Mouse (Mus musculus): Measurements from ENCODE around the gene Phf14. TPM values are rescaled to one million over a fixed set of nuclear protein-coding genes. Genes with fewer than 3 reads are reported as not detected.
A peak's percentile ranks its signal among the peaks of the same experiment; 100 is the strongest.

The Phf14 gene
- polyA plus RNA-seq, 1 experiment = 9.6 TPM

- Histone ChIP-seq H3K4me3 (ENCODE audit: control insufficient read depth, insufficient read depth, low read length) (no peak overlapping the region), H3K27ac (ENCODE audit: control insufficient read depth, insufficient read depth, low read length) (no peak overlapping the region), H3K27me3 (ENCODE audit: control insufficient read depth, insufficient read depth, low read length) (no peaks in the 10 kb centered on the region), H3K4me1 (replicated peaks; ENCODE audit: control insufficient read depth, insufficient read depth, low read length) (no peaks in the 10 kb centered on the region), H3K36me3 (ENCODE audit: control insufficient read depth, insufficient read depth, low read length) (no peaks in the 10 kb centered on the region)
- no peak for DNase-seq
- TF ChIP-seq POLR2A (IDR thresholded peaks at IDR 0.05; ENCODE audit: control insufficient read depth, extremely low read depth, insufficient read depth, low read length, poor library complexity) = no peak
- TF ChIP-seq CTCF (IDR thresholded peaks at IDR 0.05; ENCODE audit: borderline replicate concordance, control insufficient read depth, extremely low read depth, insufficient read depth, low read length, poor library complexity) = no peak
- WGBS = 91% methylated on average over 2 of the region's 2 CpGs
Observed at GRCm38 (mm10) chr6:12026804-12027537, 119.4 kb downstream of the Phf14 start.

GRCm38 (mm10) chr6:12034561-12034960, 127.0 kb downstream of the Phf14 start:
- TF ChIP-seq CTCF (IDR thresholded peaks at IDR 0.05; ENCODE audit: borderline replicate concordance, control insufficient read depth, extremely low read depth, insufficient read depth, low read length, poor library complexity) = no peak
- TF ChIP-seq POLR2A (IDR thresholded peaks at IDR 0.05; ENCODE audit: control insufficient read depth, extremely low read depth, insufficient read depth, low read length, poor library complexity) = no peak
- Histone ChIP-seq H3K27me3 (ENCODE audit: control insufficient read depth, insufficient read depth, low read length) (no peaks in the 10 kb centered on the region), H3K4me3 (ENCODE audit: control insufficient read depth, insufficient read depth, low read length) (no peak overlapping the region), H3K4me1 (replicated peaks; ENCODE audit: control insufficient read depth, insufficient read depth, low read length) (no peaks in the 10 kb centered on the region), H3K27ac (ENCODE audit: control insufficient read depth, insufficient read depth, low read length) (no peak overlapping the region), H3K36me3 (ENCODE audit: control insufficient read depth, insufficient read depth, low read length) (no peaks in the 10 kb centered on the region)
- DNase-seq = no peak
- 83% methylated on average over 4 of the region's 4 CpGs for WGBS

DNA sequence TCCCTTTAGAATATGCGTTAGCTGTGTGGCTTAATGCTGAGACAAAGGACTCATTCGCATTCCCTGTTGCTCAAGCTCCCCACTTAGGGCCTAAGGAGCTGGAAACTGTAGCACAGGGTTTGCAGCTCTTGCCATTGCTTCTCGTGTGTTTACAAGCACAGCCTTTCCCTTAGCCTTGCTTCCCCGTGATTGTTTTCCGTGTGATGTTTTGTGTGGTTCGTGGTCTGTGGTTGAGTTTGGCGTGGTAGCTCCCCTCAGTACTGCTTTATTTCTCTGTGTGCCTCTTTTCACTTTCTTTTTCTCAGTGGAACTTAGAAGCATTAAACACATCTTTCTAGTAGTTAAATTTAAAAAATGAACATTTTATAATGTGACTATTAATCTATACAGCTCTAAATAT, 130.7 kb downstream of the Phf14 start:
- TF ChIP-seq POLR2A (IDR thresholded peaks at IDR 0.05; ENCODE audit: control insufficient read depth, extremely low read depth, insufficient read depth, low read length, poor library complexity) = no peak
- no peak for TF ChIP-seq CTCF (IDR thresholded peaks at IDR 0.05; ENCODE audit: borderline replicate concordance, control insufficient read depth, extremely low read depth, insufficient read depth, low read length, poor library complexity)
- Histone ChIP-seq H3K27me3 (ENCODE audit: control insufficient read depth, insufficient read depth, low read length) (no peaks in the 10 kb centered on the region), H3K4me3 (ENCODE audit: control insufficient read depth, insufficient read depth, low read length) (no peak overlapping the region), H3K36me3 (ENCODE audit: control insufficient read depth, insufficient read depth, low read length) (no peaks in the 10 kb centered on the region), H3K27ac (ENCODE audit: control insufficient read depth, insufficient read depth, low read length) (no peak overlapping the region), H3K4me1 (replicated peaks; ENCODE audit: control insufficient read depth, insufficient read depth, low read length) (no peaks in the 10 kb centered on the region)
- peak; percentile 26 for DNase-seq
- 30% methylated on average over 7 of the region's 7 CpGs for WGBS

DNA sequence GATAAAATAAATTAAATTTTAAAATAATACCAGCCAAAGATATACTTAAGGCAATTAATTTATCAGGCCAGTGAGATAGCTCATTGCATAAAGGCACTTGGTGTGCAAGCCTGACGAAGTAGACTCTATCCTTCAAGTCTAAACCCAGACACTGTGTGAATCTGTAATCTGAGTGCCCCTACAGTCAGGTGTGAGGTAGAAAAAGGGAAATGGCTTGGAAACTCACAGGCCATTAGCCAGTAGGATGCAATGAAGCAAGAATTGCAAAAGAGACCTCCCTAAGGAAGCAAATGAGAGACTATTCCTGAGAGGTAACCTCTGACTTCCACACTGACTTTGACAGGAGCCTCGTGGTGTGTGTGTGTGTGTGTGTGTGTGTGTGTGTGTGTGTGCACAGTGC, 145.3 kb downstream of the Phf14 start:
- Histone ChIP-seq H3K27me3 (ENCODE audit: control insufficient read depth, insufficient read depth, low read length) (no peaks in the 10 kb centered on the region), H3K27ac (ENCODE audit: control insufficient read depth, insufficient read depth, low read length) (no peak overlapping the region), H3K36me3 (ENCODE audit: control insufficient read depth, insufficient read depth, low read length) (peaks cover 7% of the 10 kb centered on the region; the same call in 1 of the 2 replicates), H3K4me1 (replicated peaks; ENCODE audit: control insufficient read depth, insufficient read depth, low read length) (no peaks in the 10 kb centered on the region), H3K4me3 (ENCODE audit: control insufficient read depth, insufficient read depth, low read length) (no peak overlapping the region)
- TF ChIP-seq POLR2A (IDR thresholded peaks at IDR 0.05; ENCODE audit: control insufficient read depth, extremely low read depth, insufficient read depth, low read length, poor library complexity) = no peak
- no peak for TF ChIP-seq CTCF (IDR thresholded peaks at IDR 0.05; ENCODE audit: borderline replicate concordance, control insufficient read depth, extremely low read depth, insufficient read depth, low read length, poor library complexity)
- DNase-seq = no peak
- 96% methylated on average over 2 of the region's 2 CpGs for WGBS

DNA sequence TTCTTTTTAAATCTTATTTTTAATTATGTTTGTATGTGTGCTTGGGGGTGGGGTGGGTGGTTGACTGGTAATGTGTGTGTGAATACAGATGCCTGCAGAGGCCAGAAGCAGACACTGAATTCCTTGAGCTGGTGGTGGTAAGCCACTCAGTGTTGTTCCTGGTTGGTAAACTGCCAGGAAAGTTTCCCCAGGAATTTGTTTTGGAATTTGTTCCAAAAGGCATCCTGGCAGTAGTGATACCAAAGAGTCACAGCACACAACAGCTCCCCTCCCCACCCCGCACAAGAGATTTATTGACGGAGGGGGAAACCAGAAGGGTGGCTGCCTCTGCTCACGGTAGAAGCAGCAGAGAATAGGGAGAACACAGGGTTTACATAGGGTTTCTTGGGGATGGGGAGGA, 146.5 kb downstream of the Phf14 start:
- no peak for DNase-seq
- no peak overlapping the region for H3K4me3 ChIP-seq (ENCODE audit: control insufficient read depth, insufficient read depth, low read length)
- no peaks in the 10 kb centered on the region for H3K27me3 ChIP-seq (ENCODE audit: control insufficient read depth, insufficient read depth, low read length)
- H3K4me1 ChIP-seq (replicated peaks; ENCODE audit: control insufficient read depth, insufficient read depth, low read length) = no peaks in the 10 kb centered on the region
- no peak overlapping the region for H3K27ac ChIP-seq (ENCODE audit: control insufficient read depth, insufficient read depth, low read length)
- 86% methylated on average over 3 of the region's 3 CpGs for WGBS
- peaks cover under 1% of the 10 kb centered on the region; the same call in 1 of the 2 replicates for H3K36me3 ChIP-seq (ENCODE audit: control insufficient read depth, insufficient read depth, low read length)
- TF ChIP-seq POLR2A (IDR thresholded peaks at IDR 0.05; ENCODE audit: control insufficient read depth, extremely low read depth, insufficient read depth, low read length, poor library complexity) (no peak), CTCF (IDR thresholded peaks at IDR 0.05; ENCODE audit: borderline replicate concordance, control insufficient read depth, extremely low read depth, insufficient read depth, low read length, poor library complexity) (no peak)

- Histone ChIP-seq H3K27ac (ENCODE audit: control insufficient read depth, insufficient read depth, low read length) (no peak overlapping the region), H3K4me1 (replicated peaks; ENCODE audit: control insufficient read depth, insufficient read depth, low read length) (no peaks in the 10 kb centered on the region), H3K27me3 (ENCODE audit: control insufficient read depth, insufficient read depth, low read length) (no peaks in the 10 kb centered on the region), H3K4me3 (ENCODE audit: control insufficient read depth, insufficient read depth, low read length) (no peak overlapping the region), H3K36me3 (ENCODE audit: control insufficient read depth, insufficient read depth, low read length) (no peaks in the 10 kb centered on the region)
- DNase-seq = no peak
- 97% methylated on average over 5 of the region's 5 CpGs for WGBS
- no peak for TF ChIP-seq CTCF (IDR thresholded peaks at IDR 0.05; ENCODE audit: borderline replicate concordance, control insufficient read depth, extremely low read depth, insufficient read depth, low read length, poor library complexity)
- TF ChIP-seq POLR2A (IDR thresholded peaks at IDR 0.05; ENCODE audit: control insufficient read depth, extremely low read depth, insufficient read depth, low read length, poor library complexity) = no peak
Observed at GRCm38 (mm10) chr6:12058717-12059116, 151.1 kb downstream of the Phf14 start.

All from thymus, adult 2 months (tissue).